In the genomic region with DNA sequence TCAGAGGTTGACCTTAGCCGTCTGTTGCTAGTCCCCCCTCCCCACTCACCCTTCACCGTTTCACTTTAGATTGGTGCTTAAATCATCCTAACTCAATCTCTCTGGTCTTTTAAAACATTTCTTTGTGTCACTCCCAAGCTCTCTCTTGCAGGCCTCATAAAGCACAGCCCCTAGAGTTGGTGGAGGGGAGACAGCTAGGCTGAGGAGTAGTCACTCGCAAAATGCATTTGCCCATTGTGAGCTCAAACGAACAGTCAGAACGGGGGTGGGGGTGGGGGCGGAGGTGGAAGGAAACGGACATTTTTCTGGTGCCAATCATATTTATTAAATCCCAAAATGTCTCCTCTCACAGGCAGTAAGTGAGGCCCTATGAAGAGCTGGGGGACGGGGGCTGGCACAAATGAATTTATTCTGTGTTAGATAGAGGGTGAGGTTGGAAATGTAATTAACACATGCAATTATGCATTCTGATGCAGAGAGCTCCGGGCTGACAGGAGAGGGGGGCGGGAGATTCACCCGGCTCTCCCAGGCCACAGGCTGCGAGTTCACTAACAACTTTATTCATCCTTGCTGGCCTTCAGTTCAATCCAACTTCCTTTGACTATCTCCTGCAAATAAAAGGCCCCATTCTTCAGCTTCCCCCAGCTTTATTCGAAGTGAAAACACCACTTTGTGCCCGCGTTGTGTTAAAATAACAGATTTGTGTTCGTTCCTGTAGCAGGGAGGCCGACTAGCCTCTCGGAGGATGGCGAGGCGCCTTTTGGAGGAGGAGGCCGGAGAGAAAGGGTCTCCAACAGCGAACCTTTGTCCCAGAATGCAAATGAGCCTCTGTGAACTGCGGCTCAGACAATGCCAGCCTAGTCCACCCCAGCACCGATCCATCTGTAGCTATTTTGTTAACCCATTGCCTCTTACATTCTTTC, we compare ENCODE assay signal across 10 mouse cellular contexts.
DNase-seq lines count a peak whose midpoint lies in the region; ATAC-seq lines count a peak whose summit lies in the region.
"Had no signal": no experiment of that assay in that cellular context is flagged by ENCODE, and none has a peak within 500 bp of the region (broad histone marks: within the 10 kb centered on the region; RNA-seq: fewer than 3 reads in every experiment).

No protein-coding gene starts in this region.

- peaks cover 4% of the 10 kb centered on the region; the same call in 1 of the 2 replicates for H3K4me1 ChIP-seq in hindbrain, embryonic 11.5 days (replicated peaks; ENCODE audit: control insufficient read depth, insufficient read depth, low read length)
- peaks cover 84% of the 10 kb centered on the region for H3K4me1 ChIP-seq in midbrain, embryonic 10.5 days
- H3K4me1 ChIP-seq: megakaryocyte, embryonic 14.5 days had no signal

- WGBS in hindbrain, embryonic 11.5 days: 2% methylated on average over 24 of the region's 24 CpGs
- WGBS in midbrain, embryonic 10.5 days: 4% methylated on average over 24 of the region's 24 CpGs

- H3K27me3 ChIP-seq in hindbrain, embryonic 11.5 days (ENCODE audit: control insufficient read depth, insufficient read depth, low read length): peaks cover 2% of the 10 kb centered on the region; the same call in 1 of the 2 replicates
- peaks cover 74% of the 10 kb centered on the region for H3K27me3 ChIP-seq in midbrain, embryonic 10.5 days (ENCODE audit: low read depth, poor library complexity, severe bottlenecking)
- H3K27me3 ChIP-seq: megakaryocyte, embryonic 14.5 days; Patski had no signal

- H3K4me3 ChIP-seq in hindbrain, embryonic 11.5 days (ENCODE audit: low read depth, low read length): no peak overlapping the region
- H3K4me3 ChIP-seq in midbrain, embryonic 10.5 days: peak overlapping the region; percentile 38
- H3K4me3 ChIP-seq: megakaryocyte, embryonic 14.5 days had no signal

- H3K9ac ChIP-seq in hindbrain, embryonic 11.5 days (ENCODE audit: low read depth, low read length): 0 out of 2 replicates have a peak overlapping the region, but pooled peaks have one; percentile 23

- ATAC-seq in hindbrain, embryonic 11.5 days (ENCODE audit: low FRiP score): peak; percentile 90
- ATAC-seq in megakaryocyte, adult 5-6 weeks (ENCODE audit: poor library complexity, severe bottlenecking): no peak
- ATAC-seq: Patski had no signal

- peak; percentile 92 for DNase-seq in ES-CJ7 (ENCODE audit: low read depth, low spot score)
- peak; percentile 37 for DNase-seq in cerebellum, adult 9-11 months
- peak; percentile 86 for DNase-seq in hindbrain, embryonic 11.5 days (ENCODE audit: low spot score)
- peak; percentile 91 for DNase-seq in midbrain, embryonic 10.5 days (ENCODE audit: low spot score)
- DNase-seq in adrenal gland, adult (ENCODE audit: inconsistent age in 2 of 2, low spot score in 1 of 2): no peak
- DNase-seq in c-Kit-positive CD71-positive TER-119-positive erythroid progenitor cells, embryonic 14.5 days (ENCODE audit: low spot score): no peak
- DNase-seq in kidney, adult 9 months: no peak

- peak overlapping the region; percentile 88 for H3K27ac ChIP-seq in hindbrain, embryonic 11.5 days (ENCODE audit: low read depth, low read length)
- peak overlapping the region; percentile 90 for H3K27ac ChIP-seq in midbrain, embryonic 10.5 days (replicated peaks)

- H3K36me3 ChIP-seq in hindbrain, embryonic 11.5 days (ENCODE audit: control insufficient read depth, insufficient read depth, low read length): no peaks in the 10 kb centered on the region
- no peaks in the 10 kb centered on the region for H3K36me3 ChIP-seq in midbrain, embryonic 10.5 days

- peak overlapping the region; percentile 23; the same call in 1 of the 2 replicates for H3K4me2 ChIP-seq in hindbrain, embryonic 11.5 days (replicated peaks; ENCODE audit: low read depth, low read length)

- no peaks in the 10 kb centered on the region for H3K9me3 ChIP-seq in hindbrain, embryonic 11.5 days (ENCODE audit: control insufficient read depth, low read length)
- no peaks in the 10 kb centered on the region for H3K9me3 ChIP-seq in midbrain, embryonic 10.5 days (replicated peaks)

Comparison
In these comparisons a context has a peak if more than half of its experiments do, and no peak if none do; other contexts are left out.
1. DNase-seq: peak in ES-CJ7 (single experiment), cerebellum, adult 9-11 months (single experiment), hindbrain, embryonic 11.5 days (single experiment) and midbrain, embryonic 10.5 days (single experiment); none in adrenal gland, adult (0 of 2), c-Kit-positive CD71-positive TER-119-positive erythroid progenitor cells, embryonic 14.5 days (single experiment) and kidney, adult 9 months (single experiment).